Mouse (Mus musculus) CH12.LX (cell line): ENCODE measurements at regions not wholly inside any gene's neighbourhood (a gene's known extent, or its start where the extent isn't known, plus 50 kb on each side); places are given as distances from the start of the nearest gene placed in this dataset.
"Not testable (repeated sequence)": the region's sequence is repeated elsewhere in the genome, so short reads cannot be mapped to it uniquely, and the experiment has no call there.

ENCODE experiments used
- CTCF ChIP-seq, 2 experiments: IDR thresholded peaks in 1 of 2; conservative IDR thresholded peaks in 1 of 2; 2 replicates each; pipeline ENCODE4 v1.5.1; 2011 to 2012; ENCODE audit warnings: low read depth in 2 of 2, low read length in 2 of 2, improper control_type of control experiment in 1 of 2, inconsistent platforms in 1 of 2, mild to moderate bottlenecking in 1 of 2, moderate library complexity in 1 of 2
- EP300 ChIP-seq: IDR thresholded peaks from 2 replicates; pipeline ENCODE4 v1.6.1; 2011; ENCODE audit warnings: low read length, improper control_type of control experiment
- KAT2A ChIP-seq: IDR thresholded peaks from 2 replicates; pipeline ENCODE4 v1.6.1; 2012; ENCODE audit warnings: low read length, improper control_type of control experiment, inconsistent platforms; ENCODE audit not compliant: insufficient replicate concordance
- MAX ChIP-seq: IDR thresholded peaks from 2 replicates; pipeline ENCODE4 v1.6.1; 2011; ENCODE audit warnings: low read length, improper control_type of control experiment
- MEF2A ChIP-seq: IDR thresholded peaks from 2 replicates; pipeline ENCODE4 v1.6.1; 2014; ENCODE audit warnings: low read depth, mild to moderate bottlenecking, inconsistent platforms, low read length, improper control_type of control experiment, borderline replicate concordance
- MYC ChIP-seq: IDR thresholded peaks from 2 replicates; pipeline ENCODE4 v1.6.1; 2011; ENCODE audit warnings: low read depth, mild to moderate bottlenecking, improper control_type of control experiment, low read length
- POLR2A ChIP-seq: IDR thresholded peaks from 2 replicates; pipeline ENCODE4 v1.6.1; 2011; ENCODE audit warnings: low read depth, mild to moderate bottlenecking, improper control_type of control experiment, low read length
- USF2 ChIP-seq: conservative IDR thresholded peaks from 2 replicates; pipeline ENCODE4 v1.6.1; 2011; ENCODE audit warnings: low read depth, low read length, improper control_type of control experiment
- ZC3H11A ChIP-seq: IDR thresholded peaks from 2 replicates; pipeline ENCODE4 v1.6.1; 2012; ENCODE audit warnings: low read depth, mild to moderate bottlenecking, inconsistent platforms, low read length, improper control_type of control experiment
- ZKSCAN1 ChIP-seq: IDR thresholded peaks from 2 replicates; pipeline ENCODE4 v1.6.1; 2012; ENCODE audit warnings: low read depth, inconsistent platforms, low read length, improper control_type of control experiment, borderline replicate concordance
- ZMIZ1 ChIP-seq: IDR thresholded peaks from 2 replicates; pipeline ENCODE4 v1.6.1; 2012; ENCODE audit warnings: low read depth, mild to moderate bottlenecking, inconsistent platforms, low read length, improper control_type of control experiment
- ZNF384 ChIP-seq: IDR thresholded peaks from 2 replicates; pipeline ENCODE4 v1.6.1; 2012; ENCODE audit warnings: low read depth, low read length, improper control_type of control experiment, inconsistent platforms

GRCm38 (mm10) chr5:3151534-3152148 lies 189.6 kb upstream of the Cdk6 start:
- not testable (repeated sequence) for TF ChIP-seq MYC; EP300; CTCF (conservative IDR thresholded peaks at IDR 0.05 in 1 of 2, IDR thresholded peaks at IDR 0.05 in 1 of 2; ENCODE audit: low read depth in 2 of 2, low read length in 2 of 2); USF2; POLR2A; ZKSCAN1; ZNF384; KAT2A; MEF2A; MAX; ZC3H11A; ZMIZ1
